Mouse (Mus musculus): ENCODE measurements around the gene Cdc25a. TPM values are rescaled to one million over a fixed set of nuclear protein-coding genes. Genes with fewer than 3 reads are reported as not detected.
A peak's percentile ranks its signal among the peaks of the same experiment; 100 is the strongest.

Cdc25a gene
- polyA plus RNA-seq (2016; fragmentation: Nextera tagmentation; extraction: Ambion mirVana), result 33.9 and 36.3 TPM in 2 replicates

DNA sequence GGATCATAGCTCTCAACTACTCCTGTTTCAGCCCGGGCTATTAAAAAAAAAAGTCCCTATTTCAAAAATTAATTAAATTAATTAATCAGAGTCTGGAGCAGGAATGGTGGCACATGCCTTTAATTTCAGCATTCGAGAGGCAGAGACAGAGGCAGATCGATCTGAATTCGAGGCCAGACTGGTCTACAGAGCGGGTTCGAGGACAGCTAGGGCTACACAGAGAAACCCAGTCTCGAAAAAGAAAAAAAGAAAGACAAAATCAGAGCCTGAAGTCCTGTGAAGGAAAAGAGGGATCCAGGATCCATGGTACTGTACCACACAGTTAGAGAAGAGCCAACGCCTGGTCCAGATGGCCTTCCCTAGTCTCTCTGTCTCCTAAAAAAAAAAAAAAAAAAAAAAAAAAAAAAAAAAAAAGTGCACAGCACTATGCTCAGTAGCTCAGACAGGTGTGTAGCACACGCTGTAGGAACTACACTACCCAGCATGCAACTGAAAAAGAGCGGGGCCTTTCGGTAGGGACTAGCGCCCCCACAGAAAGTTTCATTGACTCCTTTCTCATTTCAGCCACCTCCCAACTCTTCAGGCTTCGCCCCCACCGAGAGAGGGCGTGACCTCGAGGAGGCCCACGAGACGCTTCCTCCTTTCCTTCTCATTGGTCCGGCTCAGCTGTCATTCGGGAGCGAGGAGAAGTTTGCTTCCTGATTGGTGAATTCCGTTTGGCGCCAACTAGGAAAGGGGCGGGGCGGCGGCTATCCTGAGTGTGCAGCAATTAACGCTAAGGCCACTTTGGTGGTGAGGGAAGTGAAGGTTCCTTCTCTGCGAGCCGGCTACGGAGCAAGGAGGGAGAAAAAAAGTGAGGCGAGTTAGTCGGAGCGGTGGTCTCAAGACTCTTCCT, at the start of gene Cdc25a:
Gene Cdc25a (plus strand): TSS at position 783 of the 895 bp plus-strand sequence.
- Histone ChIP-seq H3K36me3 (peaks cover 17% of the 10 kb centered on the region), H3K9ac (peak within 1 kb of the TSS; percentile 93), H3K27me3 (replicated peaks) (no peaks in the 10 kb centered on the region), H3K27ac (peak within 1 kb of the TSS; percentile 42; the same call in 1 of the 2 replicates), H3K4me3 (peak within 1 kb of the TSS; percentile 93), H3K4me2 (replicated peaks) (peak within 1 kb of the TSS; percentile 78), H3K4me1 (peaks cover 9% of the 10 kb centered on the region), H3K9me3 (no peaks in the 10 kb centered on the region)
- peak; percentile 93 for ATAC-seq (ENCODE audit: low FRiP score, low read depth)
- WGBS, result 9% methylated on average over 33 of the region's 33 CpGs

DNA sequence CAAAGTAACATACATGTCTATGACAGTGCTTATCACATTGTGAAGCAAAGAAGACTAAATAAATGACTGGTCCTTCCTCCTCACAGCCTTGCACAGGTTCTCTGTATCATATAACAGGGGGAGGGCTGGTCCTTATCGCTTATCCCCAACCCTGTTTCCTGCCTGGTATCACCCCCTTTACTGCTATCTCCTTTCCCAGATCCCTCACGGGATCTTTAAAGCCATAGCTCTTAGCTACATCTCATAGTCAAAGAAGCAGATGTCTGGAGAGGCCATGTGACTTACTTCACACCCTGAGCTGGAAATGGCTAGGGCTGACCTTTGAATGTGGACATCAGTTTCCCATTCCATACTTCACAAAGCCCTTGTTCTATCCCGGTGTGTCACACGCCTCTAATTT, 49.6 kb upstream of the Cdc25a start:
- peaks cover 6% of the 10 kb centered on the region; the same call in 1 of the 2 replicates for H3K36me3 ChIP-seq
- no peak overlapping the region for H3K27ac ChIP-seq
- WGBS, result 75% methylated on average over 4 of the region's 4 CpGs
- H3K9ac ChIP-seq, result no peak overlapping the region
- no peaks in the 10 kb centered on the region for H3K4me1 ChIP-seq
- no peaks in the 10 kb centered on the region for H3K27me3 ChIP-seq (replicated peaks)
- no peak overlapping the region for H3K4me2 ChIP-seq (replicated peaks)
- no peaks in the 10 kb centered on the region for H3K9me3 ChIP-seq
- ATAC-seq (ENCODE audit: low FRiP score, low read depth), result no peak
- H3K4me3 ChIP-seq, result no peak overlapping the region

GRCm38 (mm10) chr9:109826181-109826580, 49.2 kb upstream of the Cdc25a start:
- WGBS, result 75% methylated on average over 5 of the region's 5 CpGs
- H3K4me1 ChIP-seq, result no peaks in the 10 kb centered on the region
- H3K9me3 ChIP-seq, result no peaks in the 10 kb centered on the region
- H3K9ac ChIP-seq, result no peak overlapping the region
- H3K4me3 ChIP-seq, result no peak overlapping the region
- ATAC-seq (ENCODE audit: low FRiP score, low read depth), result no peak
- H3K27me3 ChIP-seq (replicated peaks), result no peaks in the 10 kb centered on the region
- H3K27ac ChIP-seq, result no peak overlapping the region
- no peak overlapping the region for H3K4me2 ChIP-seq (replicated peaks)
- peaks cover 6% of the 10 kb centered on the region; the same call in 1 of the 2 replicates for H3K36me3 ChIP-seq

GRCm38 (mm10) chr9:109832391-109833087, 42.8 kb upstream of the Cdc25a start, which contains the start of gene Nme6:
Gene Nme6 (plus strand): TSS chr9:109832749.
- Histone ChIP-seq H3K9ac (peak within 1 kb of the TSS; percentile 59), H3K4me1 (peaks cover 5% of the 10 kb centered on the region), H3K27ac (no peak within 1 kb of the TSS), H3K27me3 (replicated peaks) (no peaks in the 10 kb centered on the region), H3K4me2 (replicated peaks) (peak within 1 kb of the TSS; percentile 76), H3K36me3 (peaks cover 19% of the 10 kb centered on the region), H3K4me3 (peak within 1 kb of the TSS; percentile 60), H3K9me3 (no peaks in the 10 kb centered on the region)
- ATAC-seq (ENCODE audit: low FRiP score, low read depth), result peak; percentile 96
- WGBS, result 1% methylated on average over 32 of the region's 32 CpGs

GRCm38 (mm10) chr9:109833088-109833412, 42.3 kb upstream of the Cdc25a start:
- H3K27ac ChIP-seq, result no peak overlapping the region
- 8% methylated on average over 6 of the region's 6 CpGs for WGBS
- no peaks in the 10 kb centered on the region for H3K9me3 ChIP-seq
- peak overlapping the region; percentile 76 for H3K4me2 ChIP-seq (replicated peaks)
- H3K4me1 ChIP-seq, result peaks cover 5% of the 10 kb centered on the region
- peaks cover 22% of the 10 kb centered on the region for H3K36me3 ChIP-seq
- H3K27me3 ChIP-seq (replicated peaks), result no peaks in the 10 kb centered on the region
- ATAC-seq (ENCODE audit: low FRiP score, low read depth), result peak; percentile 67
- H3K4me3 ChIP-seq, result peak overlapping the region; percentile 60
- H3K9ac ChIP-seq, result peak overlapping the region; percentile 59

DNA sequence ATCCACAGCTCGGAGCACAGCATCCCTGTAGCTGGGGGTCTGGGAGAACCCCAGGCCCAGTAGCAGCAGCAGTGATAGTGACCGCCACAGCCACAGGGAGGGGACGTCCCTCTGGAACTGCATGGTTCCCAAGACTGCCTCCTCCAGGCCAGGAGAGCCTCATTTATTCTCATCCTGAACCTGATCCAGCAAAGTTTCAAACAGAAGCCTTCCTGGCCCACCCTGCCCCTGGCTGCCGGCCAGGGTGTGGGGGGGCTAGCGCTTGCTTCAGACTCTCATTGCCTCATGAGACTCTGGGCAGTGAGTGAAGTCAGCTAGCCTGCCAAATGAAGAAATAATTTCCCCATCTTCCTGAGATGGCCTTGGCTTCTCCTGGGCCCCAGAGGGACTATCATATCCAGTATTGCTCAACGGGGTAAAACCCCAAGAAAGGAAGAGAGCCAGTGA, 26.0 kb upstream of the Cdc25a start, which contains the start of gene Camp:
Gene Camp (minus strand): TSS at position 306 of the 447 bp plus-strand sequence.
- no peaks in the 10 kb centered on the region for H3K27me3 ChIP-seq (replicated peaks)
- no peak within 1 kb of the TSS for H3K27ac ChIP-seq
- H3K4me3 ChIP-seq, result no peak within 1 kb of the TSS
- H3K9ac ChIP-seq, result no peak within 1 kb of the TSS
- 74% methylated on average over 6 of the region's 6 CpGs for WGBS
- H3K9me3 ChIP-seq, result no peaks in the 10 kb centered on the region
- no peaks in the 10 kb centered on the region for H3K4me1 ChIP-seq
- H3K36me3 ChIP-seq, result peaks cover 5% of the 10 kb centered on the region
- no peak within 1 kb of the TSS for H3K4me2 ChIP-seq (replicated peaks)
- ATAC-seq (ENCODE audit: low FRiP score, low read depth), result no peak

DNA sequence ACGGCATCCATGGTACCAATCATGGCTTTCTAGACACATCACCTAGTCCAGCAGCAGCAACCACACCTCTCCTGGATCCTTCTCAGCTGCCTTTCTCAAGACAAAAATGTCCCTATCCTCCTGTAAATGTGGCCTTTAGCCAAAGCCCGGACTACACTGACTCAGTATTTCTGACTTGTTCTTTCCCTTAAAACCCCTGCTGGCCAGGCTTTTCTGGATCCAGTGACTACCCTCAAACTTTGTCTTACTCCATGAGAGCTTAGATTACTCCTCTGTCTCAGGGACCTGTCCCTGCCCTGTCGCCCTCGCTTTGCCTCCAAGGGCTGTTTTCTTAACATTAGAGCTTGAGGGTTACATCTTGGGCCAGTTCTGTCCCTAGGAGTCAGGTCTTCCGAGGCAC, 25.3 kb upstream of the Cdc25a start:
- H3K36me3 ChIP-seq, result peaks cover 5% of the 10 kb centered on the region

DNA sequence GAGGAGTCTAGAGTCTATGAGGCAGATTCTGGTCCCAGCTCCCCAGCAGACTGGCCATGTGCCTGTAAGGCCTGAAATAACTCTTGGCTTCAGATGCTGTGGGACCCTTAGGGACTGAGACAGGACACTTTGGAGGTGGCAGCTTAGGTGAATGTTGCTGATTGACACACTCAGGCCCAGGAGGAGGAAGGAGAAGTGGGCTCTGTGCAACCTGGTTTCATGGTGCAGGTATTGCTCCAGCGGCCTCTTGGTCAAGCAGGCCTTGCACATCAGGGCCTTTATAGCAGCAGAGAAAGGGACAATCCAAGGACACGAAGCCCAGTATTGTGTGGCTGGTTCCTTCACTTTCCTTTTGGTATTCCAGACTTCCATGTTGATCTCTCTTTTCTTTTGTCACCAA, 21.0 kb upstream of the Cdc25a start:
- Histone ChIP-seq H3K4me1 (no peaks in the 10 kb centered on the region), H3K36me3 (no peaks in the 10 kb centered on the region), H3K9ac (no peak overlapping the region), H3K4me3 (no peak overlapping the region), H3K27me3 (replicated peaks) (no peaks in the 10 kb centered on the region), H3K27ac (no peak overlapping the region), H3K9me3 (no peaks in the 10 kb centered on the region), H3K4me2 (replicated peaks) (no peak overlapping the region)
- no peak for ATAC-seq (ENCODE audit: low FRiP score, low read depth)
- WGBS, result 85% methylated on average over 2 of the region's 2 CpGs

More for the DNA sequence above, 25.3 kb upstream of the Cdc25a start:
- Histone ChIP-seq H3K27me3 (replicated peaks) (no peaks in the 10 kb centered on the region), H3K9me3 (no peaks in the 10 kb centered on the region), H3K4me2 (replicated peaks) (no peak overlapping the region), H3K4me3 (no peak overlapping the region), H3K9ac (no peak overlapping the region), H3K27ac (no peak overlapping the region), H3K4me1 (no peaks in the 10 kb centered on the region)
- 87% methylated on average over 5 of the region's 5 CpGs for WGBS
- no peak for ATAC-seq (ENCODE audit: low FRiP score, low read depth)

GRCm38 (mm10) chr9:109855947-109856346, 19.4 kb upstream of the Cdc25a start:
- Histone ChIP-seq H3K4me2 (replicated peaks) (no peak overlapping the region), H3K9me3 (no peaks in the 10 kb centered on the region), H3K9ac (no peak overlapping the region), H3K27ac (no peak overlapping the region), H3K4me1 (no peaks in the 10 kb centered on the region), H3K4me3 (no peak overlapping the region), H3K36me3 (no peaks in the 10 kb centered on the region), H3K27me3 (replicated peaks) (no peaks in the 10 kb centered on the region)
- ATAC-seq (ENCODE audit: low FRiP score, low read depth), result no peak
- 81% methylated on average over 6 of the region's 6 CpGs for WGBS

- no peaks in the 10 kb centered on the region for H3K4me1 ChIP-seq
- no peak overlapping the region for H3K4me3 ChIP-seq
Measured at GRCm38 (mm10) chr9:109862397-109863044, 12.9 kb upstream of the Cdc25a start.

GRCm38 (mm10) chr9:109863085-109863484, 12.3 kb upstream of the Cdc25a start:
- H3K27me3 ChIP-seq (replicated peaks), result no peaks in the 10 kb centered on the region
- no peaks in the 10 kb centered on the region for H3K4me1 ChIP-seq
- H3K4me2 ChIP-seq (replicated peaks), result no peak overlapping the region
- H3K36me3 ChIP-seq, result no peaks in the 10 kb centered on the region
- no peak overlapping the region for H3K27ac ChIP-seq
- 62% methylated on average over 3 of the region's 3 CpGs for WGBS
- no peak overlapping the region for H3K9ac ChIP-seq
- ATAC-seq (ENCODE audit: low FRiP score, low read depth), result no peak
- H3K4me3 ChIP-seq, result no peak overlapping the region
- H3K9me3 ChIP-seq, result no peaks in the 10 kb centered on the region

More at GRCm38 (mm10) chr9:109862397-109863044, 12.9 kb upstream of the Cdc25a start:
- no peak overlapping the region for H3K9ac ChIP-seq
- H3K36me3 ChIP-seq, result no peaks in the 10 kb centered on the region
- no peaks in the 10 kb centered on the region for H3K27me3 ChIP-seq (replicated peaks)
- WGBS, result 19% methylated on average over 20 of the region's 20 CpGs
- no peaks in the 10 kb centered on the region for H3K9me3 ChIP-seq
- no peak overlapping the region for H3K27ac ChIP-seq
- peak; percentile 48 for ATAC-seq (ENCODE audit: low FRiP score, low read depth)
- H3K4me2 ChIP-seq (replicated peaks), result peak overlapping the region; percentile 39

GRCm38 (mm10) chr9:109866218-109866617, 9.2 kb upstream of the Cdc25a start:
- no peak overlapping the region for H3K27ac ChIP-seq
- H3K4me1 ChIP-seq, result no peaks in the 10 kb centered on the region
- H3K4me3 ChIP-seq, result no peak overlapping the region
- no peak overlapping the region for H3K9ac ChIP-seq
- H3K27me3 ChIP-seq (replicated peaks), result no peaks in the 10 kb centered on the region
- no peak for ATAC-seq (ENCODE audit: low FRiP score, low read depth)
- no peaks in the 10 kb centered on the region for H3K36me3 ChIP-seq
- 81% methylated on average over 2 of the region's 2 CpGs for WGBS
- H3K4me2 ChIP-seq (replicated peaks), result no peak overlapping the region
- no peaks in the 10 kb centered on the region for H3K9me3 ChIP-seq
